Mouse (Mus musculus) ES-E14 (cell line): ENCODE data around the gene Pard3b. TPM values are rescaled to one million over a fixed set of nuclear protein-coding genes. Genes with fewer than 3 reads are reported as not detected.

Experiments
- DNase-seq: peaks from one replicate; pipeline ENCODE4 v3.0.0-alpha.2; 2013; ENCODE audit warnings: low read depth, low spot score
- H3K27ac ChIP-seq: 2 replicates; pipeline ENCODE4 v1.5.1; 2012; ENCODE audit warnings: low read depth, mild to moderate bottlenecking, low read length, moderate library complexity, mixed read lengths; ENCODE audit not compliant: poor library complexity, insufficient read depth, severe bottlenecking
- H3K36me3 ChIP-seq: 2 replicates; pipeline ENCODE4 v1.6.1; 2012; ENCODE audit warnings: mild to moderate bottlenecking, low read length, moderate library complexity, mixed read lengths; ENCODE audit not compliant: control insufficient read depth, poor library complexity, insufficient read depth, severe bottlenecking
- H3K4me1 ChIP-seq, 2 experiments: fragments of 150-350 bp in 1 of 2; sonication (generic) in 1 of 2; 2 replicates each; pipeline ENCODE4 v1.6.1; 2012; ENCODE audit warnings: low read length in 2 of 2, mild to moderate bottlenecking in 1 of 2, mixed read lengths in 1 of 2; ENCODE audit not compliant: control insufficient read depth in 2 of 2, insufficient read depth in 2 of 2, poor library complexity in 1 of 2
- H3K4me3 ChIP-seq, 2 experiments: fragments of 150-350 bp in 1 of 2; sonication (generic) in 1 of 2; 2 replicates each; pipeline ENCODE4 v1.5.1; 2012; ENCODE audit warnings: low read length in 2 of 2, low read depth in 1 of 2, mild to moderate bottlenecking in 1 of 2, mixed read lengths in 1 of 2; ENCODE audit not compliant: insufficient read depth in 1 of 2, poor library complexity in 1 of 2, severe bottlenecking in 1 of 2
- H3K9ac ChIP-seq: 2 replicates; pipeline ENCODE4 v1.6.1; 2012; ENCODE audit warnings: low read depth, mild to moderate bottlenecking, low read length, mixed read lengths; ENCODE audit not compliant: poor library complexity, insufficient read depth, severe bottlenecking
- H3K9me3 ChIP-seq: fragments of 150-350 bp; sonication (generic); 2 replicates; pipeline ENCODE4 v1.6.1; 2012; ENCODE audit warnings: low read depth, mild to moderate bottlenecking, low read length; ENCODE audit not compliant: control insufficient read depth, insufficient read depth
- CHD2 ChIP-seq: IDR thresholded peaks from 2 replicates; pipeline ENCODE4 v1.6.1; 2014; ENCODE audit warnings: mild to moderate bottlenecking, low read depth, low read length, inconsistent platforms
- HCFC1 ChIP-seq: IDR thresholded peaks from 2 replicates; pipeline ENCODE4 v1.6.1; 2012; ENCODE audit warnings: low read length, inconsistent platforms, borderline replicate concordance; ENCODE audit not compliant: insufficient read depth
- MAFK ChIP-seq: IDR thresholded peaks from 2 replicates; pipeline ENCODE4 v1.6.1; 2014; ENCODE audit warnings: mild to moderate bottlenecking, low read depth, low read length, inconsistent platforms; ENCODE audit not compliant: insufficient read depth
- ZC3H11A ChIP-seq: IDR thresholded peaks from 2 replicates; pipeline ENCODE4 v1.6.1; 2012; ENCODE audit warnings: low read depth, mild to moderate bottlenecking, inconsistent platforms, low read length, borderline replicate concordance
- ZNF384 ChIP-seq: IDR thresholded peaks from 2 replicates; pipeline ENCODE4 v1.6.1; 2012; ENCODE audit warnings: low read depth, low read length, inconsistent platforms
- in situ Hi-C, 2 experiments: fragments of 600-800 bp; cut with MboI; formaldehyde crosslinking; loops; one replicate each; pipeline ENCODE4 v1.15.1; 2025; ENCODE audit warnings: low sequenced_read_pairs in 2 of 2, inconsistent platforms in 1 of 2; ENCODE audit not compliant: unreplicated experiment in 2 of 2
- total RNA-seq: library from RNA; depleted of rRNA; stranded (reverse); fragments of 300-350 nt; gene quantifications from 2 replicates; pipeline ENCODE4 v1.2.3, GENCODE M21; 2012

The Pard3b gene
- total RNA-seq, 1 experiment: 0.49 TPM

GRCm38 (mm10) chr1:62011712-62012111 is 373.1 kb downstream of the Pard3b start:
- H3K9ac ChIP-seq: no peak overlapping the region
- no peak for DNase-seq
- TF ChIP-seq ZNF384 (no peak), HCFC1 (no peak), MAFK (no peak), ZC3H11A (no peak), CHD2 (no peak)
- H3K9me3 ChIP-seq: no peaks in the 10 kb centered on the region
- H3K27ac ChIP-seq: no peak overlapping the region
- no peaks in the 10 kb centered on the region for H3K4me1 ChIP-seq
- in situ Hi-C loops: no loop called here
- no peak overlapping the region for H3K4me3 ChIP-seq
- no peaks in the 10 kb centered on the region for H3K36me3 ChIP-seq

- in situ Hi-C loops: no loop called here
- Histone ChIP-seq H3K36me3 (no peaks in the 10 kb centered on the region), H3K9ac (no peak overlapping the region), H3K4me3 (no peak overlapping the region), H3K4me1 (no peaks in the 10 kb centered on the region), H3K27ac (no peak overlapping the region), H3K9me3 (no peaks in the 10 kb centered on the region)
- no peak for TF ChIP-seq HCFC1
- TF ChIP-seq MAFK: no peak
- TF ChIP-seq ZC3H11A: no peak
- TF ChIP-seq CHD2: no peak
- TF ChIP-seq ZNF384: no peak
- no peak for DNase-seq
These were observed 378.1 kb downstream of the Pard3b start for GRCm38 (mm10) chr1:62016536-62017300.

GRCm38 (mm10) chr1:62018276-62018675 is 379.7 kb downstream of the Pard3b start:
- H3K9me3 ChIP-seq: no peaks in the 10 kb centered on the region
- no peak overlapping the region for H3K9ac ChIP-seq
- H3K36me3 ChIP-seq: no peaks in the 10 kb centered on the region
- in situ Hi-C loops: no loop called here
- H3K4me1 ChIP-seq: no peaks in the 10 kb centered on the region
- H3K4me3 ChIP-seq: no peak overlapping the region
- no peak overlapping the region for H3K27ac ChIP-seq
- TF ChIP-seq ZNF384 (no peak), MAFK (no peak), ZC3H11A (no peak), HCFC1 (no peak), CHD2 (no peak)
- no peak for DNase-seq

- H3K4me1 ChIP-seq: no peaks in the 10 kb centered on the region
- no peak overlapping the region for H3K9ac ChIP-seq
- H3K4me3 ChIP-seq: no peak overlapping the region
- no peaks in the 10 kb centered on the region for H3K9me3 ChIP-seq
- TF ChIP-seq ZC3H11A: no peak
- no peak for TF ChIP-seq ZNF384
- TF ChIP-seq HCFC1: no peak
- no peak for TF ChIP-seq CHD2
- TF ChIP-seq MAFK: no peak
- DNase-seq: no peak
- in situ Hi-C loops: no loop called here
- H3K36me3 ChIP-seq: no peaks in the 10 kb centered on the region
- no peak overlapping the region for H3K27ac ChIP-seq
These were observed 381.1 kb downstream of the Pard3b start for GRCm38 (mm10) chr1:62019743-62020142.

- Histone ChIP-seq H3K9me3 (no peaks in the 10 kb centered on the region), H3K36me3 (no peaks in the 10 kb centered on the region), H3K4me3 (no peak overlapping the region), H3K9ac (no peak overlapping the region), H3K27ac (no peak overlapping the region), H3K4me1 (no peaks in the 10 kb centered on the region)
- no peak for TF ChIP-seq HCFC1
- no peak for TF ChIP-seq CHD2
- TF ChIP-seq MAFK: no peak
- no peak for TF ChIP-seq ZC3H11A
- TF ChIP-seq ZNF384: no peak
- no peak for DNase-seq
- in situ Hi-C loops: no loop called here
These were observed 403.1 kb downstream of the Pard3b start for GRCm38 (mm10) chr1:62041718-62042117.
